Mouse (Mus musculus) splenic B cell, adult 2 months (primary cell): ENCODE data around the gene Trrap.
"Not testable (repeated sequence)": the region's sequence is repeated elsewhere in the genome, so short reads cannot be mapped to it uniquely, and the experiment has no call there.

Experiments
- DNase-seq: peaks from one replicate; pipeline ENCODE4 v3.0.0-alpha.2; 2011; ENCODE audit warnings: low read depth, low spot score
- H3K27me3 ChIP-seq: 2 replicates; pipeline ENCODE4 v1.6.1; 2012; ENCODE audit warnings: mild to moderate bottlenecking, low read length, moderate library complexity, mixed read lengths; ENCODE audit not compliant: control insufficient read depth, poor library complexity, insufficient read depth, severe bottlenecking
- H3K36me3 ChIP-seq: 2 replicates; pipeline ENCODE4 v1.6.1; 2012; ENCODE audit warnings: mild to moderate bottlenecking, low read length, moderate library complexity, mixed read lengths; ENCODE audit not compliant: control insufficient read depth, poor library complexity, insufficient read depth, severe bottlenecking

The Trrap gene

DNA sequence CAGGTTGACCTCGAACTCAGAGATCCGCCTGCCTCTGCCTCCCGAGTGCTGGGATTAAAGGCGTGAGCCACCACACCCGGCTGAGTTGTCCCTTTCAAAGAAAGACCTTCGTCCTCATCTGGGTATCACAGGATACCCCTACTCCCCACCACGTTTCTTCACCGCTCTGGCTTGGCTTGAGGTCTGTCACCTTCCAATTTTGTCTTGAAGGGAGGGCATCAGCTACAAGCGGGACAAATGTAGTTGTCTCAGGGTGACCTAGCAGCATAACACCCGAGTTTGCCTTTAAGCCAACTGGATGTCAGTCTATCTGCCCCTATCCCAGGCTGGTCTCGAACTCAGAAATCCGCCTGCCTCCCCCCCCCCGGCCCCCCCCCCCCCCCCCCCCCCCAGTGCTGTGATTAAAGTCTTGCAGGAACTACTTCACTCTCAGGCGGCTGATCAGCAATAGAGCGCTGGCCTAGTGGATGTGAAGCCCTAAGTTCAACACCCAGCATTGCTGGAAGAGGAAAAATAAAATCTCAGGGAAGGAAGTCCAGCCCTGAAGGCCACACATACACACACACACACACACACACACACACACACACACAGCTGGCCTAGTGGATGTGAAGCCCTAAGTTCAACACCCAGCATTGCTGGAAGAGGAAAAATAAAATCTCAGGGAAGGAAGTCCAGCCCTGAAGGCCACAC, at the start of gene Trrap:
Gene Trrap (plus strand): TSS at position 627 of the 693 bp plus-strand sequence.
- peak; percentile 11 for DNase-seq
- not testable (repeated sequence) for H3K36me3 ChIP-seq, H3K27me3 ChIP-seq

DNA sequence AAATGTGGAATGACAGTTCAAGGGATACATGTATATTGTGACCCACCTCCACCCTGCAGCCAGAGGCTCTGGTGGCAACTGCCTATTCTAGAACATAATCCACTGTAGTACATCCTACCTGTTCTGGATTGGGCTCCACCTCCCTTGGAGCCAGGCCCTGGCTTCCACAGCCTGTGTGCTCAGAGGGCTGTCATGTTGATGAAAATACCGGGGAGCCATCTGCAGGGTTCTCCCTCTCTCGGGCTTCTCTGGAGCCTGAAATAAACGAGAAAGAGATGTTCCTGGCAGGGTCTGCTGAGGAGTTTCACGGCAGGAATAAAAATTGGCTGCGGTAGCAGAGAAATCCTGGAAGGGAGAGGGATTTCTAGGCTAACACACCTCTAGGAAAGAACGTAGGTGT, 47.8 kb upstream of the Trrap start:
- Histone ChIP-seq H3K27me3 (no peaks in the 10 kb centered on the region), H3K36me3 (no peaks in the 10 kb centered on the region)
- DNase-seq, result no peak

DNA sequence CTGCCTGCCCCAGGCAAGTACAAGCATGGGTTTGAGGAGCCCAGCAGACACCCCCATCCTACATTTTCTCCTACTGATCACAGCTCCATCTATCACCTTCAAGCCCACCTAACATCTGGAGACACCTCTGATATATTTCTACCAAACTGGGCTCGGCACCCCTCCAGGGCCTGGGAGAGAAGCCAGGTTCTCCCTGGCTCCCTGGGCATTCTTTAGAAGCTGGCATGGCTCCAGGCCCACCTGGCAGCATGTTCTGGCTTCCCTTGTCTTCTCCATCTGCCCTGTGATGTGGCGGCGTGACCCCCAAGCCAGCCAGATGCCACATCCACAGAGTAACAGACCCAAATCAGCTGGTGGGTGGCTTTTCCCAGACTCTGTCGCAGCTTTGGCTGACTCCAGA, 47.3 kb upstream of the Trrap start:
- H3K36me3 ChIP-seq, result no peaks in the 10 kb centered on the region
- DNase-seq, result no peak
- H3K27me3 ChIP-seq, result no peaks in the 10 kb centered on the region

DNA sequence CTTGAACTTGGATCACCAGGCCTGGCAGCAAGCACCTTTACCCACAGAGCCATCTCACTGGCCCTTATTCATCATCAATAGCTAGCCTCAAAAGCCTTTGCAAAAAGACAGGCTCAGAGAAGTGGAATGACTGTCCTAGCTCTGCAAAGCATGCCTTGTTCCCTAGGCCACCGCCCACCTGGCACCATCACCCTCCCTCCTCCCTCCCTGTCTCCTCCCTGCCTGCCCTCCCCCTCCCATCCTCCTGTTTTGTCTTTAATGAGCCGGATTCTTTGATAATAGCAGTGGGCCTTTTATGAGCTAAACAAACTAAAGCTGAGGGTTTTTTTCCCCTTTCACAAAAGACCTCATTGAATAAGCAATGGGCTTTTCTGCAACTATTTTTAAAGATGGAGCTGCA, 42.6 kb upstream of the Trrap start:
- H3K36me3 ChIP-seq, result no peaks in the 10 kb centered on the region
- H3K27me3 ChIP-seq, result no peaks in the 10 kb centered on the region
- no peak for DNase-seq

DNA sequence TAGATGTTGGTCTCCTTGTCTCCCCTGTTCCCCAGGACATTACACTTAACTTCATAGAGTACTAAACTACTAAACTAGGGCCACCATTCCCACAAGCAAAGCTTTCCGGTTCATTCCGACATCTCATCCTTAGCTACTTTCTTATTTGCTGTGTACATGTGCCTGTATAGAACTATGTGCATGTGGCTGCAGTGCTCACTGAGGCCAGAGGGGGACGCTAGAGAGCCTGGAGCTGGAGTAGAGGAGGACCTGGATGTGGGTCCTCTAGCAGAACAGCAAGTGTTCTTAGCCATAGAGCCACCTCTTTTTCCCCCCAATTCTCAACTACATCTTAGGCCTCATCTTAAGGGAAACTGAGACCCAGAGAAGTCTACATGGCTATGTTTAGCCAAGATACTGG, 42.0 kb upstream of the Trrap start:
- no peaks in the 10 kb centered on the region for H3K27me3 ChIP-seq
- H3K36me3 ChIP-seq, result no peaks in the 10 kb centered on the region
- DNase-seq, result no peak

DNA sequence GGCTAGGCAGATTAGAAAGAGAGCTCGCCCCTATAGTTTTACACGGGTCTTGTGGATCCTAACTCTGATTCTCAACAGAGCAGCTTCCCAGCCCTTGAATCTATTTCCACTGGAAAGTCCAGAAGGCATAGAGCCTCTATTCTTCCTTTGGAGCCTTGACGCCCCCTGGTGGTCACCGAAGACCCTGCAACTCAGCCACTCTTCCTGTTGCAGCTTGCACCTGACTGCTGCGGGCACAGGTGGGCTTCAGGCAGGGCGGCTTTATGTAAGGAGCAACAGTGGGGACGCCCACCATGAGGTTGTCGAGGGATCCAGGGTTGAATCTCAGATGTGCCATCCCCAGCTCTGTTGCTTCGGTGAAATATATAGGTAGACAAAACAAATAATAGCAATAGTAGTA, 40.4 kb upstream of the Trrap start:
- H3K27me3 ChIP-seq, result no peaks in the 10 kb centered on the region
- peak; percentile 53 for DNase-seq
- H3K36me3 ChIP-seq, result no peaks in the 10 kb centered on the region

DNA sequence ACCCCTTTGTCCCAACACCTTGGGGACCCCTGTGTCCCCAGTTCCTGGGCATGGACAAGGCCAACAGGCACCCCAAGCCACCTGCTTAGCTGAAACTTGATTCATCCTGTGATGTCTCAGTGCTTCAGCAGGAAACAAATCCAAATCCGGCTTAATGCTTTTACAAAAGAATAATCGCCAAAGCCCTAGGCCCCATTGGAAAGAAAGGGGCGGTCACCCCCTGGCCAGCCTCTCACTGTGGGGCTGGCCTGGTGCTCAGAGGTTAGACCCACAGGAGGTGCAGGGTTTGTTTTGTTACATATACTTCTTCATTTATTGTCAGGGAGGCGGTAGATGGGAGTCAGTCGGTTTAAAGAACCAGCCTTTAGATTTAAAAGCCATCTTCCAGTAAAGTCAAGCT, 39.3 kb upstream of the Trrap start:
- Histone ChIP-seq H3K36me3 (no peaks in the 10 kb centered on the region), H3K27me3 (no peaks in the 10 kb centered on the region)
- no peak for DNase-seq

DNA sequence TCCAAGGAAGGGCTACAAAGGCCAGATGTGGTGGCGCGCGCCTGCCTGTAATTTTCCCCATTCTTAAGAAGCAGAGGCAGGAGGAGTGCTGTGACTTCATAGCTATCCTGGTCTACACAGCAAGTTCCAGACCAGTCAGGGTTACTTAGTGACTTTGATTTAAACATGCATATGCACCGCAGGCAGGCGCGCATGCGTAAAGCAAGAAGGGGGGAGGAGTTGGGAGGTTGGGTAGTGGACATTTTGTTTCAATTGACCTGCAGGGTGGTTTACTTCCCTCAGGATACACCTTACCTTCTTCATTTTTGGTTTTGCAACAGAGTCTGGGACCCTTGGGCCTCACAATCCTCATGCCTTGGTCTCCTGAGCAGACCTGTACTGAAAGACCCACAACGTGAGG, 38.3 kb upstream of the Trrap start:
- DNase-seq, result no peak
- no peaks in the 10 kb centered on the region for H3K36me3 ChIP-seq
- H3K27me3 ChIP-seq, result no peaks in the 10 kb centered on the region

DNA sequence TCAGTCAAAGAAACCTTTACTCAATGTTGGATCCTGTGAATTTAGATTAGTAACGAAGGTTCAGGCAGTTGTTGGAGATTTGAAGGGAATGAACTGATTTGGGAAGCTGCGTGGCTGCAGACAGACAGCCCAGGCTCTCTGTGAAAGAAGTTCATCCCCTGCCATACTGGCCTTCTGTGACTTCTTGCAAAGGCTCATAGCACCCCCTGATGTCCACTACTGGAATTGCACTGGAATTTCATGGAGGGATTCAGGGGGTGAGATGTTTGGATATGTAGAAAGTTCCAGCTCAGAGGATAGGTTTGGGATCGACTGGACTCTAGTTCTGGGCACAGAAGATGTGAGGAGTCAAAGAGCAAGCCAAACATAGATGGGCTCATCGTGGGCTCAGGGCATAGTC, 33.6 kb upstream of the Trrap start:
- Histone ChIP-seq H3K27me3 (no peaks in the 10 kb centered on the region), H3K36me3 (no peaks in the 10 kb centered on the region)
- peak; percentile 62 for DNase-seq

DNA sequence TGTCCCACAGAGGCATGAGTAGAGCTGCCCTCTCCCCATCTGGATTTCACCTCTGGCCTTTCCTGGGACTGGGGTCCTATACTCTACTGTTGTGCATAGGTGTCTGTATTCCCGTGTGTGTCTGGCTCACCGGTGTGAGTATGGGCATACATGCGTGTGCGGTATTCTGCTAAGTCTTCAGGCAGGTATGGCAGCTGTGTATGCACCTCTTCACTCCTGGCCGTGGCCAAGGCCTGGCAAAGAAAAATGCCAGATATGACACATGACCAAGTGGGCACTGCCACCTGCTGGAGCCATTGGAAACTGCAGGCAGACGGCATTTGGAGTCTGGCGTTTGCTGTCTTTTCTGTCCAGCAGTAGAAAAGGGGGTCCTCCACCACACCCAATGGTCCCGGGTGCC, 32.6 kb upstream of the Trrap start:
- no peaks in the 10 kb centered on the region for H3K27me3 ChIP-seq
- peak; percentile 72 for DNase-seq
- no peaks in the 10 kb centered on the region for H3K36me3 ChIP-seq

DNA sequence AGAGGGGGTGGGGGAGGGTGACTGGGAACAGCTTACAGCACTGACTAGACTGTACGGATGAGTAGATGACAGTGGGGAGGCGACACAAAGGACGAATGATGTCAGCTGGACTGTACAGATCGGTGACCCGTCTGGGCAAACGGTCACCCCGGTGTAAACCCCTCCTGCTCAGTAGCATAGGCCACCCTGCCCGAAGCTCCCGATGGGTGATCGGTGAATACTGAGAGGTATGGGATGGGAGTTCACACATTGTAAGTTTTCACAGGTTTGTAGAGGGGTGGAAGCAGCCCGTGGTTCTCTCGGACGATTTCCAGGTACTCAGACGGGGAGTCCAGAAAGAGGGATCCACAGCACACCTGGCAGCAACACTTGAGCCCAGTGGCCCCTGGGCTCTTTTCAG, 30.4 kb upstream of the Trrap start:
- Histone ChIP-seq H3K27me3 (no peaks in the 10 kb centered on the region), H3K36me3 (no peaks in the 10 kb centered on the region)
- DNase-seq, result no peak

DNA sequence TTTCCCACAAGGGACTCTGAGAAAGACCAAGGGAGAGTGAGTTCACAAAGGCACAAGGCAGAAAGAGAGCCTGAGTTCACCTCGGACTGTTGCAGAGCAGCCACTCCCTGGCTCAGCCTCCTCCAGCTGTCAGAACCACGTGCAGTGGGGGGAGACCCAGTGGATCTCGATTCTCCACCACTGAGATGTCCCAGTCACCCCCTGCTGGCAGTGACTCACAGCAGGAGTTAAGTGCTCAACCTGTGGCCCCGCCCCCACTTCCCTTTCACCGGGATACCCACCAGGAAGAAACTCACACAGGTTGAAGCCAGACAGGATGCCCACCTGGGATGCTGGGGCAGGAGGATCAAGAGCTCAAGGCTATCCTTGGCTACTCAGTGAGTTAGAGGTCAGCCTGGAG, 15.1 kb upstream of the Trrap start:
- H3K36me3 ChIP-seq, result no peaks in the 10 kb centered on the region
- no peaks in the 10 kb centered on the region for H3K27me3 ChIP-seq
- peak; percentile 37 for DNase-seq

DNA sequence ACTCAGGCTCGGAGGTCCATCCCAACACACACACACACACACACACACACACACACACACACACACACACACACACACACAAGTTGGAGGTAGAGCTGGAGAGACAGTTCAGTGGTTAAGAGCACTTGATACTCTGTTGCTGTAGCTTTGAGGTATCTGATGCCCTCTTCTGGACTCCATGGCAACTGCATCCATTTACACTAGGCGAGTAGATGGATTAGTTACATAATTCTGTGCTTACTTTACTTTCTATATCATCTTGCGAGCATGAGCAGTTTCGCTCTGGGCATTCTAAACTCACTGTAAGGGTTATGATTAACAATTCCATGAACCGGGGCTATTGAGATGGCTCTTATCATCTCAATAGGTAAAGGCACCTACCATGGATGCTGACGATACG, 14.5 kb upstream of the Trrap start:
- H3K36me3 ChIP-seq, result no peaks in the 10 kb centered on the region
- peak; percentile 74 for DNase-seq
- no peaks in the 10 kb centered on the region for H3K27me3 ChIP-seq

DNA sequence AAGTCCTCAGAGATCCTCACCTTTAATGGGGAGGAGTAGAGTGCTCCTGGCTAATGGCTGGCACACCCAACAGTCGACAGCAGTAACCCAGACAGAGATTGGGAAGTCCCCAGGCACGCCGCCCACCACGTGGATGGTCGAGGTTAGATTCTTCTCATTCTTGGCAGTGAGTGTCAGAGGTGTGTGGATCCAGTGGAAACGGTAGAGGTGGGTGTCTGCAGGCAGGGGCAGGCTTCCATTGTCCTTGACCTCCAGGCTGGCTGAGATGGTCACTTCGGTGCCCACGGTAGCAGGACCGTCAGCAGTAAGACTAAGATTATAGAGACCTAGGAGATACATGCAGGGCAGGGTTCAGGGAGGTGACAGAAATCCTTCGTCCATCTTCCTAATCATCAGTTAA, 12.3 kb upstream of the Trrap start:
- Histone ChIP-seq H3K27me3 (no peaks in the 10 kb centered on the region), H3K36me3 (no peaks in the 10 kb centered on the region)
- no peak for DNase-seq

DNA sequence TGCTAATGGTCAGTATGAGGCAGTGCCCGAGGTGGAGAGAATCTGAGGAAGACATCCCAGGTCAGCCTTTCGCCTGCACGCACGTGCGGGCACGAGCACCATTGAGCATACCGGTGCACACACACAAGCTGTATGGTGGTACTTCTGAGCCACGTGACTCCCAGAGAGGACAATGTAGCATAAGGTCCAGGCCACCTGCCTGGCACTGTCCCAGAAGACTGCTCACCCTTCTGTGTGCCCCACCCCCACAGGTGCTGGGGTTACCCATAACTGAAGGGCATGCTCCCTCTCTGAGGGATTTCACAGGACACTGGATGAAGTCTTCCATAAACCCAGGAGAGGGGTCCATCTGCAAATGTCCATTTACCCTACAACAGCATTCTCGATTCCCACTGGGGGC, 10.1 kb upstream of the Trrap start:
- Histone ChIP-seq H3K27me3 (no peaks in the 10 kb centered on the region), H3K36me3 (no peaks in the 10 kb centered on the region)
- no peak for DNase-seq

DNA sequence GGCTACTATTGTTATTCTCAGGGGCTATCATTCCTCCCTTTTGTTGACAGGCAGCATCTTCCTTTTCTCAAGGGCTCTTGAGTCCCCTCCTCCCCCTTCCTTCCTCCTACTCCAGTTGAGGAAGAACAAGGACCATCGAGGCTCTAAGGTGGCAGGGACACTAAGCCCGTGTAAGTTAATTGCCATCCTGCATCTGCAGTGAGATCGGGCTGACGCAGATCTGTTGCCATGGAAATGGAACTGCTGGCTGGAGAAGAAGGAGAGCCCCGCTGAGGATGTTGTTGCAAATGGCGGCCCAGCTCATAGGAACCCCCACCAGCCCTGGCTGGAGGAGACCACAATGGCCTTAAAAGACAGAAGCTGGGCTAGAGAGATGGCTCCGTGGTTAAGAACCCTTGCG, 9.1 kb upstream of the Trrap start:
- DNase-seq, result no peak
- no peaks in the 10 kb centered on the region for H3K36me3 ChIP-seq
- no peaks in the 10 kb centered on the region for H3K27me3 ChIP-seq
